Mouse (Mus musculus) heart, embryonic 10.5 days (tissue): ENCODE data around the gene Glt1d1. TPM values are rescaled to one million over a fixed set of nuclear protein-coding genes. Genes with fewer than 3 reads are reported as not detected.

Experiments
- polyA plus RNA-seq: library from polyadenylated mRNA; unstranded; fragments of >200 nt; fragmentation: Nextera tagmentation; extraction: Ambion mirVana; gene quantifications from 2 replicates; pipeline ENCODE4 v1.2.1, GENCODE M21; 2016

Gene Glt1d1
- polyA plus RNA-seq, 1 experiment from 2014 or later, result 0.11 TPM

Other genes with a start within 250 kb of the Glt1d1 start
- 20.4 and 22.6 TPM in 2 replicates for gene Slc15a4, start 635 bp downstream of the Glt1d1 start, polyA plus RNA-seq